Mouse (Mus musculus) kidney, adult 18-20 months (tissue): Measurements from ENCODE around the gene 9430097D07Rik.

Source experiments
- DNase-seq: peaks from one replicate; pipeline ENCODE4 v3.0.0; 2021

9430097D07Rik gene

GRCm38 (mm10) chr2:32596725-32597124, 21.2 kb upstream of the 9430097D07Rik start:
- DNase-seq, result no peak

DNA sequence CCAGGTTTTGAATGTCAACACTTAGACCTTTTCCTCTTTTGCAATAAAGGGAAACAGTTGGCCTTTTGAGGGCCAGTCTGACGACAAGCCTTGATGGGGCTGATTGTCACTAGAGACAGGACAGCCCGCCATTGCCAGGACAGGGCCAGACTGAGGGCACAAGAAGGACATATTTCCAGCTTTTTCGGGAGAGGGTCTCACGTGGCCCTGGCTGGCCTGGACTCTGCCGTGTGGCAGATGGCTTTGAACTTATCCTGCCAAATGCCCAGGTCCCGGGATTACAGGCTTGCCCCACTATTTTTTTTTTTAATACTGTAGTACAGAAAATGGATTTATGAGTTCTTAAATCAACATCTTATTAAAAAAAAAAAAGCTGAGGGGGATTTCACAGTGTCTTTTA, 15.8 kb upstream of the 9430097D07Rik start:
- no peak for DNase-seq

DNA sequence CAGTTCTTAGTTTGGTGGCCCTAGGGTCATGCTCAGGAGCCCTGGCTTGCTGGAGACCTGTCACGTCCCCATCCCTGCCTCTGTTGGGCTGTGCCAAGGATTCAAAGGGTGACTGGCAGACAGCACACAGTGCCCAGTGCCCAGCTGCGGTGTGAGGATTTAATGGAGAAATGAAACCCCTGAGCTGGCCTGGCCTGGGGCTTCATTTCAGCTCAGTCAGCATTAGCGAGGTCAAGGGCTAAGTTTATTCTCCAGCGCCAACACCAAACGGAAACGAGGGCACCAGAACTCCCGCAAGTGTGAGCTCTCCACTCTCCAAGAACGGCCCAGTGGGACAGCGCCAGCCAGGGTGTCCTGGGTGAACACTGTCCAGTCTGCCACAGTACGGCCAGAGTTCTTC, 14.7 kb upstream of the 9430097D07Rik start:
- DNase-seq, result no peak

- no peak for DNase-seq
Observed at GRCm38 (mm10) chr2:32589213-32589795, 13.8 kb upstream of the 9430097D07Rik start.

DNA sequence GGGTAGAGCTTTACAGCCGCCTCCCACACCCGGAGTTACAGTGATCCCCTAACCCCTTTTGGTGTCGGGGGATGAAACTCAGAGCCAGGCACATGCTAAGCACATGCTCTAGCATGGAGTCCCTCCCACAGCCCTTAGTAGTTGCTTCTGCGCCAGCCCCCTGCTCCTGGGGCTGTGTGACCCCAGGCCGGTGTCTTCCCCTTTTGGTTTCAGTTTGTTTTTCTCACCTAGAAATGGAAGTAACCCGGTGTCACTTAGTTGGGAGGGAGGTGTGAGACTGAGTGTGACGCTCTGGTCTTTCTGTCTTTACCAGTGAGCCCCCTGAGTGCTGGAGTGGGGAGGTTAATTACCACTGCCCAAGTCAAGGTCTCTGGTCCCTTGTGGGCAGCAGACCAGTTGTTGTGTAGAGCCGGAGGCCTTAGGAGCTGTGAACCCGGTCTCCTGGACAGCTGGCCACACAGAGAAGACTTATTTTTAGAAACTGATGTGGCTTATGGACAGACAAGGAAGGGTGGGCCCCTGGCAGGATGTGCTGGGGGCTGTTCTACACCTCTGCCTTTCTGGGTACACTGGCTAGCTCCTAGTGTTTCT, 12.3 kb upstream of the 9430097D07Rik start:
- no peak for DNase-seq

DNA sequence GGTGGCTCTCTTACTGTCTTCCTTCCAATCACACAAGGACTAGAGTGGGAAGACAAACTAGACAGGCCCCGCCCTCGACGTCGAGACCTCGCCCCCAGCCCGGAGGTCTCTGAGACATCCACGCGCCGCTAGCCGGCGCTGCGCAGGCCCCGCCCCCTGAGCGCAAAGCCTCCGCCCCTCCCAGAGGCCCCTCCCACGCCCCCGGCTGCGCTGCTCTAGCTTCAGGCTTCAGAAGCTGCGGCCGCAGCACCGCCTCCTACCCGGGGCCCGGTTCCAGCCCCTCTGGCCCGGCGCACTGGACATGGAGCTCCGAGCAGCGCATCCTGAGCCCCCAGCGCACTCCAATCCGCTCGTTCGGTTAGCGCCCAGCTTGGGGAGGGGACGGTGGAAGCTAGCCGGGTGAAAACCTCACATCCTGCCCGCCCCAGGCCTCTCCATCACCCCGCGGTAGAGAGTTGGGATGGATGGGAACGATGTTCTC, 11.4 kb upstream of the 9430097D07Rik start, which contains the start of gene St6galnac4:
St6galnac4 (plus strand) TSS at position 225 of the 481 bp plus-strand sequence.
- DNase-seq, result peak; percentile 83

DNA sequence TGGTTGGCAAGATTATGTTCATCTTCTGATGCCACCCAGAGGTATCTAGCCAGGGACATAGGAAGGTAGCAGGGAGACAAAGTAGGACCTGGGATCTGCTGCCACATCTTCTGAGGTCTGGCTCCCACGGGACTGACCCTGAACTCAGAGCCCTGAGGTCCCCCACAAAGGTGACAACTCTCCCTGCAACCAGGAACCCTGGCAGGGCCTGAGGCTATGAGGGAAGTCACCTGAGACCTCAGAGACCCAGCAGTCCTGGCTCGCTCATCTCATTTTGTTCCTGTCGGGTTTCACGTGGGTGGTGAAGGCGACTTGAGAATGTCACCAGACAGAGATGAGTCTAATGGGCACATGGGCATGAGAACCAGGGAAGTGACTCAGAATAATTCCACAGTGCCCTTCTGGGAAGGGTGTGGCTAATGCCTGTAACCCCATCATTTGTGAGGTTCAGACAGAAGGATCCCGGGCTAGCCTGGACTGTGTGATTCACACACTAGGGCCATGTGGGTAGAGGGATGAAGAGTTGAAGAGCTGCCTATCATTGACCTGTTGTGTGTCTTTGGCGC, 9.7 kb upstream of the 9430097D07Rik start:
- DNase-seq, result no peak

DNA sequence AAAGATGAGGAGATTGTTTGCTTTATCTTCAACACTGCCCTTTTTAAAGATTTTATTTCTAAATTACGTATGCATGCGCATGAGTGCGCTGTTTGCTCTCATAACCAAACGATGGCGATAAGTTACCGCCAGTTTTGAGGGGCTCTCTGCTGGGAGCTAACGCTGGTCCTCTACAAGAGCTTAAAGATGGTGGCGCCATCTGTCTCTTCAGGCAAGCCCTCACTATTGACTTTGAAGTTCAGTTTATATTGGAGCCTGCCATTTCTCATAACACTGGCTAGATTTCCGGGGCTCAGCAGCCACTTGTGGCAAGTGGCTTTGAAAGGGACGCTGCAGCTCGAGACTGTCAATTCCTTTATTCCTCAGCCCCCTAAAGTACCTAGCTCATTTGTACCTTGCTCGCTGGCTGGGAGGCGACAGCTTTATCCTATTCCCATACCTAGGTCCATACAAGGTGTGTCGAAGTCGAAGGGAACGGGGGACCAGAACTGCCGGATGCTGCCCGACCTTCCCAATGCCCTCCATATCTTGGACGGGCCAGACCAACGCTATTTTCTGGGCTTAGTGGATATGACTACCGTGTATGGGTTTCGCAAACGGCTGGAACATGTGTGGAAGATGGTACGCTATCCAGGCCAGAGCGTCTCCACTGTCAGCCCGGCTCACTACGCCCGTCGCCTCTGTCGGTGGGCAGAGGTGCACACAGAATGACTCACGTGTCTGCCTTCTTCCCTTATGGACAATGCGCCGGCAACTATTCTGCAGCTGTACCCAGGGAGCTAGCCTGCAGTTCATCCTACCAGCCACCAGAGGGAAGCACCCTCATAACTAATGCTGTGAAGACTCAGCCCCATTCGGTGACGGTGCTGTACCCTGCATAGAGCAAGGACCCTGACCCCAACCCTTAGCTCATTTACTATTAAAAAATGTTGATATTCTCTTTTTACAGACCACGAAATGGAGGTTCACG, 7.6 kb upstream of the 9430097D07Rik start:
- DNase-seq, result peak; percentile 82

DNA sequence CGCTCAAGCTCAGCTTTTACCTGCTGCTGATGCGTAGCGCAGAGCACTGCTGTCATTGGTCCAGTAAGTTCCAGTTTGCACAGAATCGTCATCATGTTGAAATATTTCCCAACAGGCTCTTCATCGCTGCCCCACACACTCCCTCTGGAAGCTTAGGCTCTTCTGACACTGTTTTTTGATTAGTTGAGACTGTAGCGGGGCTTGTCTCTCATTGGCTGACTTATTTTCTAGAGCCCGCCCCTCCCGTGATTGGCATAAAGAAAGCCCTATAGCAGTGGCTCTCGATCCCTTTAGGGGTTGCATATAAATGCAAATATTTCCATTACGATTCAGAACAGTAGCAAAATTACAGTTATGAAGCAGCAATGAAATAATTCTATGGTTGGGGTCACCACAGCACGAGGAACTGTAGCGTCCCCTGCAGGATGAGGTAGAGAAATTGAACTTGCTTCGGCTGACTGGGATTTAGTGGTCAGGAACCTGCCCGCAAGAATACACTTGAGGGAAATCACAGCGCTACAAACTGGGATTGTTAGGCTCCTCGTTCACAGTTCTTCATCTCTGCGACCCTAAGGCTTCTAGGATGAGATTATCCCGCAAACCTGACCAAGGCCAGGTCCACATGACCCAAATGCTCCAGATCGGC, 6.1 kb upstream of the 9430097D07Rik start:
- DNase-seq, result peak; percentile 32

DNA sequence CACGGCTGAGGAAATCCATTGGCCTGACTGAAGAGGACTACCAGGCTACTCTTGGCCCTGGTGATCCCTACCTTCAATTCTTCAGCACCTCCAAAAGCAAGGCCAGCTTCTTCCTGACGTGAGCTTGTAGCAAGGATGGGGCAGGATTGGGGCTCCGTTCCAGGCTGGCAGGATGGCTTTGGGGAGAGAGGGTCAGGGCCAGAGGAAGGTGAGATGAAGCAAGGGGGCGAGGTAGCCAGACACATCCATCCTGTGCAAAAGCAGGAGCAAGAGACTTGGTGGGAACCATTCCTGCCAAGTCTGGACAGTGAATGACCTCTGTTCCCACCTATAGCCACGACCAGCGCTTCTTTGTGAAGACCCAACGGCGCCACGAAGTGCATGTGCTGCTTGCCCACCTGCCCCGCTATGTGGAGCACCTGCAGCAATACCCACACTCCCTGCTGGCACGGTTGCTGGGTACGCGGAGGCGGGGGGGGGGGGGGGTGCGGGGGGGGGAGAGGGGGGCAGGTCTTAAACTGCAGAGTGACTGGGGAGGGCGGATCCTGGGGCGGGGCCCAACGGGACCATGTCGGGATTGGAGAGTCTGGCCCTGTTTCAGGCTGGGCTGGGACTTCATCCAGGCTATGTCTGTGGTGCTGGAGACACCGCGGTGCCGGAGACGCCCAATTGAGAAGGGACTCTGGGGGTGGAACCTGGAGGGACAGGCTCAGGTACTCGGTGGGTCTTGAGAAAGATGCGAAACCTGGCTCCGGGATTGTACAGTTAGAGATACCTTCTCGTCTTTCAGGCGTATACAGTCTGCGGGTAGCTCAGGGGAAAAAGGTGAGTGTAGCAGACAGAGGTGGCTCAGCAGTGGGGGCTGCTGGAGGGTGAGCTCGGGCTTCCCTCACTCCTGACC, 2.9 kb upstream of the 9430097D07Rik start:
- DNase-seq, result peak; percentile 50

DNA sequence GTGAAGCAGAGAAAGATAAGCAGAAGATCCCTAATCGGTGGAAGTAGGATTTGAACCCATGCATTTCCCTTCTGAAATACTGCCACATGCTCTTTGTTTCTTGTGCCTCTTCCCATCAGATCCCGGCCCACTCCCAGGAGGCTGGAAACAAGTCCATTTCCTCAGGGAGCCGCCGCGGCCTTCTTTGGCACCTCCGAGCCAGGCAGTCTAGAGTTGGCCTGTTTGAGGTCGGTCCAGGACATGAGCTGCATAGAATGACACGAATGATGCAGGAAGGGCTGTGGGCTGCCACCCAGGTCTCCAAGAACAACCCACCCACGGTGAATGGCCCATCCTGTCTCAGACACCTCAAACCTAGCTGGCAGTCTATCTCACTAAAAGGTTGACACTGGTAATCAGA, 1.0 kb upstream of the 9430097D07Rik start:
- DNase-seq, result no peak

GRCm38 (mm10) chr2:32574901-32575585, 441 bp downstream of the 9430097D07Rik start:
- DNase-seq, result peak; percentile 59

GRCm38 (mm10) chr2:32574497-32574896, 987 bp downstream of the 9430097D07Rik start, which contains the start of gene Pip5kl1:
Pip5kl1 (plus strand) TSS chr2:32574797.
- no peak for DNase-seq

DNA sequence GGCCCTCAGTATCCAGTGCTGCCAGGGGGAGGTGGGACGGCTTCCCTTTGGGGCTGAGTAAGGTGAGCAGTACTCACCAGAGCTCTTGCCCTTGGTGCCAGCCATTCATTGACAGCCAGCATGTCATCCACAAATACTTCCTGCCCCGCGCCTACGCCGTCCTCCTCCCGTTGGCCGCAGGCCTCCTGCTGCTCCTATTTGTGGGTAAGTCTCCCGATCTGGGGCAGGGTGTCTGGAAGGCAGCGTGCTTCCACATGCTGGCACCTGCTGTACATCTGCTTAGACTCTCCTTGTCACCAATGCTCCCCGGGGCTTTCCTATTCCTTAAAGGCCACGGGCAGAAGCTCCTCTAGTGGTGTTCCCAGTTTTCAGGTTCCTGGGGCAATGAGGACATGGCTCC, 3.3 kb downstream of the 9430097D07Rik start:
- no peak for DNase-seq

GRCm38 (mm10) chr2:32570698-32571494, 4.6 kb downstream of the 9430097D07Rik start, which contains the start of gene Dpm2:
Dpm2 (plus strand) TSS chr2:32570858.
- DNase-seq, result peak; percentile 90

- no peak for DNase-seq
Observed at GRCm38 (mm10) chr2:32568941-32569340, 6.5 kb downstream of the 9430097D07Rik start.

DNA sequence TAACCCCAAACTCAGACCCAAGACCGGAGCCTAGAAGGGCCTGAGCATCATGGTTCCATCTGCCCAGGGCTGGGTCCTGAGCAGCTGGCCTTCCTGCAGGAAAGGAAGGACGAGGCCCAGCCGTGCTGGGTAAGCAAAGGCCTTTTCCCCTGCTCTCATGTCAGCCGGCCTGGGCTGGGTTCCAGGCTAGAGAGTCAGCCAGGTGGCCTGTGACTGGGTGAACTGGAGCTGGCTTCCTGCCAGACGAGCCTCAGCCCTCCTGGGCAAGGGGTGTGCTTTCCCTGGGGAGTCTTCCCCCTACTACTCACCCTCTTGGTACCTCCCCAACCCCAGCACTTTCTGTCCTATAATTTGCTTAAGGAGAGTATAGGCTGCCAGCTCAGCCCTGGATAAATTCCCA, 7.3 kb downstream of the 9430097D07Rik start:
- no peak for DNase-seq

DNA sequence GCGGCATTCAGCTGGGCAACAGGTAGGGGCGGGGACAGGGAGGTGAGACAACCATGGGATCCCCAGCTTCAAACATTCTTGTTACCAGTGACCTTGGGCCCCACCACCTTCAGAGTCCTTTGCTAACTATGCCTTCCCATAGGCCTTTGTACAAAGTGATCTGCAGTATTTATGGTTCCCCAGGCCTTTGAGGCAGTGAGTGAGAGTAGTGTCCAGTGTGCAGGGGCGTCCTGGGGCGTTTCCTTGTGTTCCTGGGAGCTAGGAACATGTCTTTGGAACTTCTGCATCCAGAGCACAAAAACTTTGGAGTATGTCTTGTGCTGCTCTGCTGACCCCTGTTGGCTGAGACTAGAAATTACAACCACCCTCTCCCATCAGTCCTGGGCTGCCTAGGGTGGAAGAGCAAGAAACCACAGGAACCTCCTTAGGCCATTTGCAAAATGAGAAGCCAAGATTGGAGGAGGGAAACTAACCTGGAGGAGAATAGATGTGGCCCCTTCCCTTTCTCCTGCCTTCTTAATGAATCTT, 8.9 kb downstream of the 9430097D07Rik start:
- DNase-seq, result peak; percentile 75

DNA sequence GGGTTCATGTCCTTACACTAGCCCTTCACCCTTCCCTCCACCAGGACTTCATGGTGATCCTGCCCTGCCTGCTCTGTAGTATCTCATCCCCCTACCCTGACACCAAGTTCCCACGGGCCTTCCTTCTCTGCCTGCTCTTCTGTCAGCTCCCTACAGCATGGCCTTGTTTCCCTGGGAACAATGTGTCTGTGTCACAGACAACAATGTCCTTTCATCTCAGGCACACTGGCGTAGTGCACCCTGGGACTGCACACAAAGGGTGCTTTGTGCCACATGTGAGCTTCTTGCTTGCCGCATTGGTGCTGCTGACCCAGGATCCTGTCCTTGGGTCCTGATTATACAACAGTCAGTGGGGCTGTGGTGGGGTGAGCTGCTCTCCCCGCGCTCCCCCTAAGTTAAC, 15.9 kb downstream of the 9430097D07Rik start:
- DNase-seq, result no peak

DNA sequence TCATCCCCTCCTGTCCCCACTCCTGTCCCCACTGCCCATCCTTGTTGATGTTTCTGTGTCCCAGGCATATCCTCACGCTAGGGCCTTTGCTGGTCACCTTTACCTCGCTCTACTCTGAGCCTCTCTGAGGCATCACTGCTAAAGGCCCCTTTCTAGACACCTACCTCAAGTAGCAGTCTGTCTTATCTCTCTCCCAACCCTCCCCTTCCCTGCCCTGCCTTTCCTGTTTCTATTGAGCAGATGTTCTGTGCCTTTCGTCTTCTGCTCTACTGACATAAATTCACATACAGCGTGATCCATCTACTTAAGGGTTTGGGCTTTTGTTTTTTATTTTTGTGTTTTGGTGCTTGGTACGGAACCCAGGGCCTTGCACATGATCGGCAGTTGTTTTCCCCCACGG, 19.5 kb downstream of the 9430097D07Rik start:
- no peak for DNase-seq
